Mouse (Mus musculus): ENCODE measurements around the gene Bpifb3.

DNA sequence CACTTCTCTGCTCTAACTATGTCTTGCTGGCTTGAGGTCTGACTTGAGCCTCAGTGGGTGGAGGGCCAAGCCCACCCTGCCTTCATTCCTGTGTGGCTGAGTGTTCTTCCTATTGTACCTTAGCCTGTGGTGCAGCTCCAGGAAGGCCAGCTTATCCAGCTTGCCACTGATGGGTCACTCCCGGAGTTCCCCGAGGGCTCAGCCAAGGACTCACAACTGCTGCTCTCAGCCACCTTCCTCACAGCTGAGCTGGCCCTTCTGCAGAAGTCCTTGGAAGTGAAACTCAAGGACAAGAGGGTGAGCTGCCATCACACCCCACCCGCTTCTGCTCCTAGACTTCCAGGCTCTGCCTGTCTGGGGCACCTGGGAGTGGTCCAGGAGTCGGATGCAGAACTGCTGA, 11.4 kb upstream of the Bpifb3 start:
- TF ChIP-seq POLR2A (IDR thresholded peaks at IDR 0.05; ENCODE audit: insufficient read length, low read depth) (no peak), USF1 (IDR thresholded peaks at IDR 0.05; ENCODE audit: low read depth) (no peak), SRF (IDR thresholded peaks at IDR 0.05; ENCODE audit: control insufficient read depth, insufficient read length, low read depth) (no peak), MYOG (IDR thresholded peaks at IDR 0.05; ENCODE audit: control insufficient read depth in 1 of 3, insufficient read depth in 1 of 3, insufficient read length in 2 of 3, low read depth in 2 of 3) (no peak), E2F4 (IDR thresholded peaks at IDR 0.05; ENCODE audit: insufficient read depth) (no peak), CEBPB (IDR thresholded peaks at IDR 0.05; ENCODE audit: insufficient read depth, poor library complexity, severe bottlenecking) (no peak)

Measured in myocyte (in vitro differentiated cells).